Mouse (Mus musculus) cerebellum, postnatal 4 days (tissue): ENCODE data around the gene Cypt1.

Experiments used
- DNase-seq, 2 experiments: peaks; one replicate each; pipeline ENCODE4 v3.0.0; 2022; ENCODE audit warnings: low spot score in 2 of 2, mixed read lengths in 1 of 2

Gene Cypt1

DNA sequence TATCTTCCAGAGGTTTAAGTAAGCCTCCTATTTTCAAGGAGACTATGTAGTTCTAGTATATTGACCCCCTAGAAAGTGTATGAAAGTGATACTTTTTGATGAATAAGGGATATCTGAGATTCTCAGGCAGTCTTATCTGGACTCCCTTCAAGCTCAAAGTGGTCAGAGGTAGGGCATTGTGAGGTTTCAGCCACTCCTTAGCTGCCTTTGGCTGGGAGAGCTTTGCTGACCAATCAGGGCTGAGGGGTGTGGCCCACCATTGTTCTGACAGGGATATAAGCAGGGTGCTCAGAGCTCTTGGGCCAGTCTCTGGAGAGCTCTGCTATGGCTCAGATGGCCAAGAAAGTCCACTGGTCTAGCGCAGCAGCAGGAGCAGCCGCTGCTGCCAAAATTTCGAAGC is at the start of gene Cypt1:
TSS of gene Cypt1 (plus strand) at position 301 of the 400 bp plus-strand sequence.
- DNase-seq, result no peak

DNA sequence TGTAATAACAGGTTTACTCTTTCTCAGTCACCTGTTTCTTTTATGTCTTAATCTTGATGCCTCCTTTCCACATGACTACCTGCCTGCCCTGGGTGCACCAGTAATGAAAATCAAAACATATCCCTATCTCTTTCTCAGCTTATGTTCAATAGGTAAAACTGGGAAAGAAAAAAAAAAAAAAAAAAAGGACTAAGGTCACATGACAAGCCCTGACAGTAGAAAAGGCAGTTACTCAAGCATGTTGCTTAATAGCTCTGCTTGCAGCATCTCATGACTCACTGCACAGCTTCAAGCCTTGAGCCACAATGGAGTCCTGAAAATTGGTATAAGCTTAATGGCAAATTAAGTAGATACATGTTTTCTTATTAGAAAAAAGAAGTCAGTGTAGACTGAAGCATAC is 24.1 kb downstream of the Cypt1 start:
- DNase-seq, result no peak

DNA sequence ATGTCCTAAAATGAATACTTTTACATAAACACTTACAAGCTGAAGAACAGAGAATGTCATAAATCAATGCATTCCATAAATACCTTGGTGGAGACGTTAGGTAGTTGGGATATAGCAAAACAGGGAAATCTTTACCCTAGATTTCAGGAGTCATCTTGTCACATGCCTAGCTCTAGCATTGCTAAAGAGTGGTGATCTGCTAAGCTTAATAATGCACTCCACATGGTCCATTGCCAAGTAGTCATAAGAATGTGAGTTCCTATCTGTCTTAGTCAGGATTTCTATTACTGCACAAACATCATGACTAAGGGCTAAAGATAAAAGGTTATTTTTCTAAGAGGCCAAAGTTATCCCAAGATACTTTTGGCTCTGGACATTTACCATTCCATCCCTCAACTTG is 34.4 kb downstream of the Cypt1 start:
- DNase-seq, result no peak

DNA sequence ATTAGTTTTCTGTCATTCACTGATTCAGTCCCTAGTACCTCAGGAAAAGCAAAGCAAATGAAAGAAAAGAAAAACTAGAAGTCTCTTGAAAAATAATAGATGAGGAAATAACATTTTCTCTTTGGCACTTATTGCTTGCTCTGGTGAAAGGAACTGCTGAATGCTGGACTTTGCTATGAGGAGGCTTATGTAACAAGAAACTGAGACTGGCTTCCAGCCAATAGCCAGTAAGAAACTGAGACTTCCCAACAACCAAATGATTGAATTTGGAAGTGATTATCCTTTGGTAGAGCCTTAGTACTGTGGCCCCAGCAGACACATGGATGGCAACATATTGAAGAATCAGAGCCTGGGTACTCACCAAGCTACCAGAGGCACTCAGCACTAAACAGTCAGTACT is 35.8 kb downstream of the Cypt1 start:
- no peak for DNase-seq
